Mouse (Mus musculus): ENCODE results near the gene Lrrc1.

Gene Lrrc1

DNA sequence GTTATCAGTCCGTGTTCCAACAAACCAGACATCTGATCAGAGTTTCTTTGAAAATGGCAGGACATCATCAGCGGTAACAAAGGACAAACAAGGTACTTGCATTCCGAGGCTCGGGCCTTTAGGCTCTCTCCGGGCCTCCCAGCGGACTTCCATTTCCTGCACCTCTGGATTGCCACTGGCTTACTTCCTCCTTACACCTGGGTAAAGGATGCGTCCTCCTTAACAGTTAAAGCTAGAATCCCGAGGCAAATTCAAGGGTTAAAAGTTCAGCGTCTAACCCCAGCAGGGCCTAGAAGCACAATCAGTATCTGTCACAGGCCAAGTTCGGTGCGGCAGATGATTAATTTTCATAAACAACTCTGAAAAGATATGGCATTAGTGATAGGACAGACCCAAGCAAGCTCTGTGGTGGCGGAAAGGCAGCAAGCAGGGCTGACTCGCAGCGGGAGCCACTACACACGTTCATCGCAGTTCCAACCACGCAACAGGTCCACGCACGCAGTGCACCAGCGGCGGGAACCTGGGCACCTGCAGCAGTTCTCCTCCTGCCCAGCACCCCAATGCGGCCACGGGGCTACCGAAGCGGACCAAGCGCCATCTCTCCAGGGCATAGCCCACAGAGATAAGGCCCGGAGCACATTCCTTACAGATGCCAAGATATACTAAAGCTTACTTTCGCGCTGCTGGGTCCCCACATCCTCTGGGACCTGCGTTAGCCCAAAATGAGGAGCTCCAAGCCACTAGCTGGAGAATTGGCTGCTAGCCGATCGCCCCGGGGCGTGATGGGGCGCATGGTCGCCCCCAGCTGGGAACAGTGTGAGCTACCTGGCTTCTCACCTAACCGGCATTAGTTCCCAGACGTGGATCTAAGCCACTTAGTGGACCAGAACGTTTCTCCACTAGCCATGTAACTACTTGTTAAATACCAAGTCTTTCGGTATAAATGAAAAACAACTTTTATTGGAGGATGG is 1.0 kb downstream of the Lrrc1 start:
- peak in 1 of 2 experiments; percentile 44 for DNase-seq (ENCODE audit: low spot score in 2 of 2)

DNA sequence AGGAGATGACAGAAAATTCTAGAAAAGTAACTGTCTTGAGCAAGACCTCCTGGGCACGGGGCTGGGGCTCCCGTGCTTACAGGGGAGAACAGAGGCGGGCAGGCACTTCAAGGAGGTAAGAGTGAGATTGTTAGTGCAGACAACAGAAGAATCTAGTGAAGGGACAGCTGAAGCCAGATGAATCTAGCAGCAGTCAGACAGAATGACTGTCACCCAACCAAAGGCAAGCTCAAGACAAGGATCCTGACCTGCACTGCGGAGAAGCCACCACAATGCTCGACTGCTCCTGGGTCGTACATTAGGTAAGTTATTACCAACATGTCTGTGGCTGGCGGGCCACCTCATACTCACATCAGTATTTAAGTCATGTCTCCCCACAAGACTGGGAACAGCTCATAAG is 3.1 kb downstream of the Lrrc1 start:
- no peak for DNase-seq (ENCODE audit: low spot score in 2 of 2)

DNA sequence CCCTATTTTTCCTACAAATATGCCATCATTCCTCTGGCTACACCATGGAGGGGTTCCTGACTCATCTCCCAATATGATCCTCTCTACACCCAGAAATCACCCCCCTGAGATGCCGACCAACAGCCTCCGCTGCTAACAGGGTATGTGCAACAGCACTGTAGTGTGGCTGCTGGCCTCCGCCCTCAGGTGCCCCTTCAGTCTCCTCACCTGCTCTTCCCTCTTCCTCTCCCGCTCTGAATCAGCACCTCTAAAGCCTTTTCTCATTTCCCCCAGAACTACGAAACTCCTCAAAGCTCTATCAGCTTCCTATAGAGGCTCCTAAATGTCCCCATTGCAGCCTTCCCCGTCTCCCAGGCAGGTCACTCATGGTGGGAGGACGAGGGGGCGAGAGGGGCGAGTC is 5.4 kb downstream of the Lrrc1 start:
- no peak for DNase-seq (ENCODE audit: low spot score in 2 of 2)

DNA sequence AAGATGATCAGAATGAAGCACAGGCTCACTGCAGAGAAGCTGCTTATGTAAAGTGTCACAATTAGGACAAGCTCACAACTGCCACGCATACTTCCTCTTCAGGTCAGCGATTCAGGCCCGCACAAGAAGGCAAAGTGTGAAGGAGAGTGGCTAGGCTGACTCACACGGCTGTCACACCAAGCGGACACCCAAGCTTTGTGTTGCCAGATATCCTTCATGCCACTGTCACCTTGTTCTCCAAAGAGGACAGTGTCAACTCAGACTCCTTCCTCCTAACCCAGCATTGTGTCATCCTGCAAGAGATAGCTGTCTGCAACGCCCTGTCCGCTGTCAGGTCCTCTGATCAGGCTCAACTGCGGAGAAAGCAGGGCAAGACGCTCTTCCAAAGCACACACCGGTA is 7.3 kb downstream of the Lrrc1 start:
- no peak for DNase-seq (ENCODE audit: low spot score in 2 of 2)

DNA sequence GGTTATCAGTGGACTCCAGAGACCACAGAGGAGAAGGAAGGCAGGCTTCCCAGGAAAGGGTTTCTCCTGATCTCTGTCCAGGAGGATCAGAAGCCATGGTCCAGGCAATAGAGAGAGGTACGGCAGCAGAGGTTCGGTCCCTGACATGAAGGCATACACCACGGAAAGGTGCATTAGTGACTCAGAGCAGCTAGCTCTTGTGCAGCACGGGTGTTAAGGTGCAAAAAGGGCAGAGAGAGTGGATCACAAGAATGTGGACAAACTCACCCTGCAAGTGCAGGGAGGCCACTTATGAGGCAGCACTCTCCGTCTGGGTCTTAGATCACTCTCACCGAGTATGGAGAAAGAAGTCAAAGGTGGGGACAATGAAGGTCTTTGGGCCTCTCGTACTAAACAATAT is 7.8 kb downstream of the Lrrc1 start:
- DNase-seq (ENCODE audit: low spot score in 2 of 2) = no peak

DNA sequence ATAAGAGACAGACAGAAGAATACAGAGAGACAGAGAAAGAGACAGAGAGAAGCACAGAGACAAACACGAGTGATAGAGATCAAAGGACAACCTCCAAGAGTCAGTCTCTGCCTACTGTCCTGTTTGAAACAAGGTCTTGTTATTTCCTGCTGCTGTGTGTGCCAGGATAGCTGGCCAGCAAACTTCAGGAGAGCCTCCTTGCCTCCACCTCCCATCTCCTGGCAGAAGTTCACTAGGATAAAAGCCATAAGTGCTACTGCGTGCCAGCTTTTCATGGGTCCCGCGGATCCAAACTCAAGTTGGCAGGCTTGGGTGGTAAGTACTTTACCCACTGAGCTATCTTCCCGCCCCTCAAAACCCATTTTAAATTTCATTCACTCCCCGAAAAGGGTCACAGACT is 8.4 kb downstream of the Lrrc1 start:
- no peak for DNase-seq (ENCODE audit: low spot score in 2 of 2)

DNA sequence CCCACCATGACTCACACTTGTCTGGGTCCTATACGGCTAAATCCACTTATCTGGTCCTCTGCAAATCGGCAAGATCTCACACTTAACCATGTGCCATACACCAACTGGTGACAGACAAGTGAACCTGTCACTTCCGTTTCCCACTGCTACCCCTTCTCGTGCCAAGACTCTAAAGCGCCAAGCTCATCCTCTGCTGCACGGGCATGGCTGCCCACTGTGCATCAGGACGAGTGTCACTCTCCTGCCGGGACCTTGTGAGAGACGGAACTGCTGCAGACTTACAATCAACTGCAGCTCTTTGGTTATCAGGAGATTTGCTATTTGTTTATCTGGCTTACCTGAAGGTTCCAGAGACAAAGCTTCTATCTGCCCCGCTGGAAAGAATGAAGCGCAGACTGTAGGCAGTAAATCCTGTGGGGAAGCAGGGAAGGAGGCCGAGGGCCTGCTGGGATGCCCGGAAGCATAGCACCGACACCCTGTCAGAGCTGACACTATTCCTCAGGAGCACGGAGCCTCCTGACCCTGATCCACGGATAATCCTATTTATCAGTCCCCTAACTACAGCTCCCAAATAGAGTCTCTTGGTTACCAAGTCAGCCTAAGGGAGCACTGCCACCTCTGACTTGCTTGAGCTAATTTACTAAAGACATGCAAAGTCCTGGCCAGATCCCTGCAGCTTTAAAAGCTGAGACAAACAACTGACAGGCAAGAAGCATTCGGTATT is 9.5 kb downstream of the Lrrc1 start:
- peak in 1 of 2 experiments; percentile 34 for DNase-seq (ENCODE audit: low spot score in 2 of 2)

DNA sequence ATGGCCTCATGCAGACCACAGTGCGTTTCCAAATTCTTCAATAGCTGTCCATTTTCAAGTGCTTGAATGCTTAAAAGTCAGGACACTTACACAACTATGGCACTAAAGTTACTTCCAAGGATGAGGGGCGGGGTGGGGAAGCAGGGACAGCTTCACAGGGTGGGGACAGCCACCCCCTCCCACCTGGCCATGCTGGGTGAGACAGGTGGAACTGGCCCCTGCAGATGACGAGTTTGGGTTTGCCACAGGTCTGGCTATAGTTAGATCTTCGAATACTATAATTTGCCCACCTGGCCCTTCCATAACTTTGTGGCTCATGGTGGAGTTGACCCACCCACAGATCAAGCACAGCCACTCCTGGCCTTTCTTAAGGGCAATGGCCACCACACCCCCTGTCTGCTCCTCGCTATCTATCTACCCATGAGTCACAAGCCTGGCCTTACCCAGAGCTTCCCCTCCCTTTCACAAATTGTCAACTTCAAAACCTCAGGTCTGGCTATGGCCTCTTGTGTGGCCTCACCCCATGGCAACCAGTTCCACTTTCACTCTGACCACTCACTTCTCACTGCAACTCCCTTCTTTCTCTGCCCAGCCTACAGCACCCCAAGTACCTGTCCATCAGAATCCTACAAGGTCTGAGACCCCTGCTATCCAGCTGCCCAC is 16.2 kb downstream of the Lrrc1 start:
- no peak for DNase-seq (ENCODE audit: low spot score in 2 of 2)

DNA sequence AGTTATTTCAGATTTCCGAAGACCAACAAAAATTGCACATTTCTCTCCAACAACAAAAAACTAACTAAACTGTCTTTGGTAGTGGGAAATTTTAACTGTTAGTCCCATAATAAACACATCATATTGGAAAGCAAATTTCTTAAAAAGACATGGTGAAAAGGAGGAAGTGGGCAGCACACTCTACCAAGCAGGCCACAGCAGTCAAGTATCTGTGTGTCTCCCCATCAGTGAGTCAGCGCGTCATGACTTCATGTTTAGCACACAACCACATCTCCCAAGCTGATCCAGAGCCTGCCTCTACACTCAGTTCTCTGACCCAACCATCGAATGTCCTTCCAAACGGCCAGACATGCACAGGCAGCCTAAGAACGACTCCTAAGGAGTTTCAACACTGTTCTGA is 17.5 kb downstream of the Lrrc1 start:
- no peak for DNase-seq (ENCODE audit: low spot score in 2 of 2)

DNA sequence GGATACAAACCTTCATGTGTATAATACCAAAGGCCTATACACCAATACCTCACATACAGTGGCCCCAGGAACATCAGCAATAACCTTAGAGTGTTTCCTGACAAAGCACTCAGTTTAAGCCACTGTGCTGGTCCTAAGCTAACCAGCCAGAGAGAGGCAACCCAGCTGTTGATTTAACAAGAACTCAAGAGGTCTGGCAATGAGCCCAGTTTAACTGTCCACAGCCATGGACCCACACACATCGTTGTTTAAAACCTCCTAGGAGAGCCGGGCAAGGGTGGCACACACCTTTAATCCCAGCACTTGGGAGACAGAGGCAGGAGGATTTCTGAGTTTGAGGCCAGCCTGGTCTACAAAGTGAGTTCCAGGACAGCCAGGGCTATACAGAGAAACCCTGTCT is 18.0 kb downstream of the Lrrc1 start:
- no peak for DNase-seq (ENCODE audit: low spot score in 2 of 2)

DNA sequence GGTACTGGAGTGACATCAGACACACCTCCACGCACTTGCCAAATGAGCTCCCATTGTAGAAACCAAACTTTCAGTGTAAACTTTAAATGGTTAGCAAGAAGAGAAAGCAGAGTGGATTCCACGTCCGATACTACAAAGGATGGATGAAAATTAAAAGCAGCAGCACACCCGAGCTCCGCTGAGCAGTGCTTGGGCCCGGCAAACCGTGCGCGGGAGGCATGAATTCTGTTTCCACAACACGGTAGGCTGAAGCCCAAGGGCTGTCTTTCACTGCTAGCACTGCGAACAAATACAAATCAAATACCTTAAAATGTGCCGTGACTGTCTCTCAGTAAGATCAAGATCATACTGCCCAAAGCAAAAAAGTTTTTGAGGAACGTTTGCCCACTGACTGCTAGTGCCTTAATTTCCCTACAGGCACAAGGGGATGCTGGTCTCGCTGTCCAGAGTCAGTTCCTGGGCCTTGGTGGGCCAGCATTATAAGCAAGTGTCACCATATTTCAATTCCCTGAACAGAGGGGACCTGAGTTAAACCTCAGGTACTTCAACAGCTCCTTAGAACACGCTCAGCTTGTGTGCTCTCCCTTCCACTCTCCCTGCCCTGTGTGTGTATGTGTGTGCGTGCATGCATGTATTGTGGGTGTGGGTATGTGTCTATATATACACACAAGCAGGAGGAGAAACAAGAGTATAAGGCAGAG is 18.9 kb downstream of the Lrrc1 start:
- no peak for DNase-seq (ENCODE audit: low spot score in 2 of 2)

DNA sequence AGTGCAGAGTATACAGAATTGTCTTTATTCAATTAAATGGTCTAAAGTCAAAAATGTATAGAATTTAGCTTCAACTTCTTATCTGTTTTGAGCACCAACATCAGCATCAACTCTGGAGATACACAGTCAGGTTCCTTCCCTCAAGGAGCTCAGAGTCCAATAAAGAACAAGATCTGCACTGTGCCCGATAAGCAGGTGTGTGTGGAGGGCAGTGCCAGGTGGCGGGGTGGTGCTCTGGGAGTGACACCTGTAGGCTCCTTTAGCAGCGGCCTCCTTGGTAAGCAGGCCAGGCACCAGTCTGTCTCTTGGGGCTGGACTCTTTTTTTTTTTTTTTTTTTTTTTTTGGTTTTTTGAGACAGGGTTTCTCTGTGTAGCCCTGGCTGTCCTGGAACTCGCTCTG is 20.9 kb downstream of the Lrrc1 start:
- no peak for DNase-seq (ENCODE audit: low spot score in 2 of 2)

DNA sequence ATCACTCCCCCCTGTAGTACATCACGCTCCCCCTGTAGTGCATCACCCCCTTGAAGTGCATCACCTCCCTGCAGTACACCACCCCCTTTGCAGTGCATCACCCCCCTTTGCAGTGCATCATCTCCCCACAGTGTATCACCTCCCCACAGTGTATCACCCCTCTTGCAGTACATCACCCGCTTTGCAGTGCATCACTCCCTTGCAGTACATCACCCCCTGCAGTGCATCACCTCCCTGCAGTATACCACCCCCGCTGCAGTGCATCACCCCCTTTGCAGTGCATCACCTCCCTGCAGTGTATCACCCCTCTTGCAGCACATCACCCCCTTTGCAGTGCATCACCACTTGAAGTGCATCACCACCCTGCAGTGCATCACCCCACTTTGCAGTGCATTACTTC is 22.2 kb downstream of the Lrrc1 start:
- no peak for DNase-seq (ENCODE audit: low spot score in 2 of 2)

DNA sequence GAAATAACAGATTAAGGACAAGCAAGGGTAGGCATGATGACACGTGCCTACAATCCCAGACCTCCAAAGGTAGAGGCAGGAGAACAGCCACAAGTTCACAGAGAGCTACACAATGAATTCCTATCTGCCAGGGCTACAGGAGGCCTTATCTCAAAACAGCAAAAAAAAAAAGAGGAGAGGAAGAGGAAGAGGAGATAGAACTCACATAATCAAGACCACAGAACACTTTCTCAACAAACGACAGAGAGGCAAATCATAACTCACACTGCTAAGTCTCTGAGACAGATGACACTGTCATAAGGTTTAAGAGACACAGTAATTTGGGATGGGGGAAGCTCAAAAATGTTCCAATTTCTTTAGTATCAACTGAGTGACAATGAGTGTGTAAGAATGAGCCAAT is 25.5 kb downstream of the Lrrc1 start:
- DNase-seq (ENCODE audit: low spot score in 2 of 2) = no peak

DNA sequence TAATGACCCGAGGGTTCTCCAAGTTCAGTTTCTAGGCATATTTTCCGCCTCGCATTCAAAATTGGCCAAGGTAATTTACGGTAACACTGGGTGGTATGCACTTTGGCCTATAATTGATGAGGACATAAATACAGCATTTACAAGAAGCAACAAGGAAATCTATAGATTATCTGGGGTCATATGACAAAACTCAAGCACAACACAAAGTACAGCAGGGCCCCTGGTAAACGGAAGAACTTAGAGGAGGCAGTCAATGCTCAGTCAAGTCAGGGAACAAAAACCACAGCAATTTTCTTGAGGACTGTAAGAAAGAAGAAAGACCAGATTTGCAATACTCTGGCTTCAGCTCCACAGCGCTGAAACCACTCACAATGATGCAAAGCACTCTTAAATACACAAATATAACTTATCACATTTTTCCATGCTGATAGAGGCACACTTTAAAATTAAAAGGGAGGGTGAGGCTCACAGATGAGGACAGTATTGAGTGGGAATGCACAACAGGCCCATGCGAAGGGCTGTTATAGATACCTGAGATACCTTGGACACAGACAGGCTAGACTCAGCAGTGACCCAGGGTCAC is 27.8 kb downstream of the Lrrc1 start:
- DNase-seq (ENCODE audit: low spot score in 2 of 2) = no peak

DNA sequence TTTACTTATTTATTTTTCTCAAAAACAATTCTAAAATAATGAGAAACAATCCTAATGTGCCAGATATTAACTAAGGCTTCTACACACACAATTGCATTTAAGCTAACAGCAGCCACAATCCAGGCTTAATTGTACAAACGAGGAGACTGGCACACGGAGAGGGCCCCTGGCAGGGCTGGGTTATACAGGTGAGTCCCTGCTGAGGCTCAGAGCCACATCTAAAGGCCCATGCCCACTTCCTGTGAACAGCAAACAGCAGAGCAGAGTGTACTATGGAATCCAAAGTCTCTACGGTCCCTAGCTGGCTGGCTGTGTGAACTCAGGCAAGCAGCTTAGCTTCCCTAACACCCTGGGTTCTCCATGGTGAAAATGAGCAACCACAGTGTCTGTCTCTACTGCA is 30.8 kb downstream of the Lrrc1 start:
- no peak for DNase-seq (ENCODE audit: low spot score in 2 of 2)

DNA sequence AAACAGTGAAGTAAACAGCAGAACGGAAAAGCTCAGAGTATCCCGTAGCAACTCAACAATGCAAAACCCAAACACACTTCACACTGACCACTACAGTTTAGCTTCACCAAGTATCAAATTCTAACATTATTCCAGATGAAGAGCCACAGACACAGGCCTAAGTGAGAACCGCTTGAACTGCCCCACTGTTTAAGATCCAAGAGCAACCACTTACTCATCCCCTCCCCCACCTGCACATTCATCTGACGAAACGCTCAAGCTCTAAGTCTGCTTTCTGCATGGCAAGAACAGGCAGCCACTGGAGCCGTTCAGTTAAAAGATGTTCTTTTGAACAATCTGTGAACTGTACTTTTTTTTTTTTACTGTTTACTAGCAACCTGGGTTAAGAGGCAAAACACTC is 32.5 kb downstream of the Lrrc1 start:
- no peak for DNase-seq (ENCODE audit: low spot score in 2 of 2)

DNA sequence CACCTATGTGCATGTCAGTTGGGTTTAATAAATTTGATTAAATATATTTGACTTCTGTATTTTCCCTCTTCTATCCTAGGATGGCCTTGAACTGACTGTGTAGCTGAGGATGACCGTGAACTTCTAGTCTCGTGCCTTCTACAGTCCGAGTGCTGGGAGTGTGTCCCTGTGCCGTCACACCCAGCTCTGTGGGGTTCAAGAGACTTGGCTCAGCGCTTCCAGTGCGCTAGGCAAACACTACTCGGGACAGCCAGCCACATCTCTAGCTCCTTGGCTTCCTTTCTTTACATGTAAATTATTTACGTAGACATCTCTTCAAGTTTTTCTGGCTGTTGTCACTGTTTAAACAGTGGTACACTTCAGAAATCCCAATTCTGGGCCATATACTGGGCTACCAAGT is 34.1 kb downstream of the Lrrc1 start:
- DNase-seq (ENCODE audit: low spot score in 2 of 2) = no peak

DNA sequence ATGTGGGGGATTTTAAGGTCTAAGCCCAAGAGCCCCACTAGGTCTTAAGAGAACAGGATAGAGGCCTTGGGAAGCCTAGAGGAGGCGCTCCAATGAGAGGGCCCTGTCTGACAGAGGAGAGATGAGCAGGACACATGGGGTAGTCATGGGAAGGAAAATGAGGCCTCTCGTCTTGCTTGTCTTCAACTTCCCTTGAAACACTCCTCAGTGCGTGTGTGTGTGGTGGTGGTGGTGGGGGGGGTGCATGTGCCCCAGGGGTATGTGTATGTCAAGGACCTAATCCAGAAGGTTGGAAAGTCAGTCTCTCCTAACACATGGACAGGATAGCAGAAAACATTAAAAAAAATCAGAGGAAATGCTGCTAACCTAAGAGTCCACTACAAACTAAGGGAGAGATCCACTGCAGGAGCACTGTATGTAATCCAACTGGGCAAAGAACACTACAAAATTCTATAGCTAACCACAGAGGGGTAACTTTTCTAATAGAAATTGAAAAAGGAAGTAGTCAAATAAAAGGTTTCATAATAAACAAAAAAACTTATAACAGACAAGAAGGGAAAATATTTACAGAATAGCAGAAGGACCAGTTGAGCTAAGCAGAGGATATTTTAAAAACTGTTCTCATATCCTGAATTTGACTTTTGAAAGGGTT is 36.8 kb downstream of the Lrrc1 start:
- no peak for DNase-seq (ENCODE audit: low spot score in 2 of 2)

DNA sequence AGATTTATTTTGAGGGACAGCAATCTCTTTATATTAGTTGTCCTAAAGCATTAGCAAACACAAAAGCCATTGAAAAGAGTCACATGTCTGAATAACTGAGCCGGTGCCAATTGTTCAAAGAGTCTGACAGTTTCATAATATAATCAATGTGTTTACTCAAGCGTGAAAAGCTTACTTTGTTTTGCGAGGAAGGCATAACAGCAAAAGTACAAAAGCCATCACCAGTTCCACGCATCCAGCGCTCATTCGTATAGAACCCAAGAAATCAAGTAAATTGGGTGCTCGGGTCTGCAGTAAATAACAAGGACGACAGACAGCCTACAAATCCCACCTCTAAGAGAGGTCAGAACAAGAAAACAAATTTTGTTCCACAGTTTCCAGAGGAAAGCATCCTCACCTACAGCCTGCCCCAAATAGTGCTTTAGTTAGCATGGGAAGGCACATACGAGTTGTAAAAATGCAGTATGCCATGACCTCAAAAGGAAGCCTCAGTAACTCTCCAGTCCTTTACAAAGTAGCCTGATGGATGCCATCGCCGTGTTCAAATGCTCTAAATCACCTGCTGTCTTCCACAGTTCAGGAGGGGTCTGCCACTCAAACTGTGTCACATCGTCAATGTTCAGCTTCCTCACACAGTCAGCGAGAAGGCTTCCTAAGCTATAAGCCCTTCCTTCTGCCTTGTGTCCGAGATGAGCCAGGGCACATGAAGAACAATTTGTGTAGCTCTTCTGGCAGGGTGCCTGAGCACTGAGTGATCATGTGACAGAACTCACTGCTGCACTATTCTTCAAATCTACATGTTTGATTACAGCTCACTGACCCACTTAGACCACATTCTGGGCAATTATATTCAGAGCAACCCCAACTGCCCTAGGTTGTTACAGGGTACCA is 41.9 kb downstream of the Lrrc1 start:
- DNase-seq (ENCODE audit: low spot score in 2 of 2) = peak in 1 of 2 experiments; percentile 58

Measured in cerebellum, postnatal 4 days (tissue).